Mouse (Mus musculus) ZHBTc4 (cell line): ENCODE results near the gene Vps37b.
A peak's percentile ranks its signal among the peaks of the same experiment; 100 is the strongest.

ENCODE experiments used
- DNase-seq: peaks from one replicate; pipeline ENCODE4 v3.0.0-alpha.2; 2011; ENCODE audit warnings: low read depth, low spot score

The Vps37b gene

GRCm38 (mm10) chr5:124045453-124046010, 13.5 kb upstream of the Vps37b start:
- no peak for DNase-seq

GRCm38 (mm10) chr5:124043999-124044398, 11.9 kb upstream of the Vps37b start:
- no peak for DNase-seq

- no peak for DNase-seq
Measured at GRCm38 (mm10) chr5:124043212-124043978, 11.3 kb upstream of the Vps37b start.

- no peak for DNase-seq
Measured at GRCm38 (mm10) chr5:124041097-124041496, 9.0 kb upstream of the Vps37b start.

GRCm38 (mm10) chr5:124039602-124040001, 7.5 kb upstream of the Vps37b start:
- DNase-seq, result no peak

- DNase-seq, result no peak
Measured at GRCm38 (mm10) chr5:124036836-124037235, 4.8 kb upstream of the Vps37b start.

GRCm38 (mm10) chr5:124036341-124036740, 4.3 kb upstream of the Vps37b start:
- no peak for DNase-seq

- DNase-seq, result no peak
Measured at GRCm38 (mm10) chr5:124035806-124036205, 3.7 kb upstream of the Vps37b start.

GRCm38 (mm10) chr5:124035406-124035805, 3.3 kb upstream of the Vps37b start:
- no peak for DNase-seq

- DNase-seq, result no peak
Measured at GRCm38 (mm10) chr5:124034471-124034870, 2.4 kb upstream of the Vps37b start.

GRCm38 (mm10) chr5:124031068-124031955, 758 bp downstream of the Vps37b start:
- peak; percentile 49 for DNase-seq

GRCm38 (mm10) chr5:124030386-124031067, 1.5 kb downstream of the Vps37b start:
- DNase-seq, result no peak

GRCm38 (mm10) chr5:124029220-124030035, 2.6 kb downstream of the Vps37b start:
- DNase-seq, result no peak

- no peak for DNase-seq
Measured at GRCm38 (mm10) chr5:124028680-124029079, 3.4 kb downstream of the Vps37b start.

GRCm38 (mm10) chr5:124027702-124028470, 4.2 kb downstream of the Vps37b start:
- no peak for DNase-seq

- no peak for DNase-seq
Measured at GRCm38 (mm10) chr5:124026568-124026967, 5.5 kb downstream of the Vps37b start.

GRCm38 (mm10) chr5:124025587-124026441, 6.3 kb downstream of the Vps37b start:
- DNase-seq, result no peak

GRCm38 (mm10) chr5:124025146-124025545, 6.9 kb downstream of the Vps37b start:
- DNase-seq, result no peak

GRCm38 (mm10) chr5:124024677-124025076, 7.4 kb downstream of the Vps37b start:
- no peak for DNase-seq
